Mouse (Mus musculus) spleen, embryonic (tissue): Measurements from ENCODE around the gene Zfp39.

Source experiments
- CTCF ChIA-PET: fragments of 350-600 bp; sonication (Branson Sonifier 250); formaldehyde crosslinking; loops from one replicate; lab custom pipeline; 2022; lab: Charles Lee

Zfp39 gene

GRCm38 (mm10) chr11:58927053-58927452 lies 23.0 kb upstream of the Zfp39 start:
- CTCF ChIA-PET: interaction anchor here (0.6 to 0.7 kb wide), 2 partner anchors 8 to 32 kb away, joined by 3 to 4 read pairs; no protein-coding TSS in a partner anchor

- CTCF ChIA-PET: interaction anchor here (0.6 to 0.7 kb wide), 2 partner anchors 7 to 33 kb away, joined by 3 to 4 read pairs; no protein-coding TSS in a partner anchor
Observed at GRCm38 (mm10) chr11:58926651-58927050, 22.6 kb upstream of the Zfp39 start.

GRCm38 (mm10) chr11:58922420-58922819 lies 18.4 kb upstream of the Zfp39 start:
- CTCF ChIA-PET: no interaction called here

- CTCF ChIA-PET: interaction anchor here (0.6 to 0.7 kb wide), 2 partner anchors 21 to 92 kb away, joined by 3 to 6 read pairs; no protein-coding TSS in a partner anchor
Observed at GRCm38 (mm10) chr11:58918759-58919158, 14.7 kb upstream of the Zfp39 start.

GRCm38 (mm10) chr11:58917745-58918366 lies 13.8 kb upstream of the Zfp39 start, which contains the start of gene Btnl10:
TSS of gene Btnl10 (plus strand) at chr11:58917908.
- CTCF ChIA-PET: no interaction called here

- CTCF ChIA-PET: no interaction called here
Observed at GRCm38 (mm10) chr11:58916879-58917744, 13.1 kb upstream of the Zfp39 start.

- CTCF ChIA-PET: interaction anchor here (0.6 to 0.7 kb wide), 2 partner anchors 46 to 66 kb away, joined by 3 read pairs; no protein-coding TSS in a partner anchor
Observed at GRCm38 (mm10) chr11:58914461-58915028, 10.5 kb upstream of the Zfp39 start.

GRCm38 (mm10) chr11:58913776-58914175 lies 9.8 kb upstream of the Zfp39 start:
- CTCF ChIA-PET: no interaction called here

- CTCF ChIA-PET: no interaction called here
Observed at GRCm38 (mm10) chr11:58904838-58905237, 813 bp upstream of the Zfp39 start.

GRCm38 (mm10) chr11:58904410-58904718 lies 339 bp upstream of the Zfp39 start:
- CTCF ChIA-PET: no interaction called here

- CTCF ChIA-PET: no interaction called here
Observed at GRCm38 (mm10) chr11:58901080-58901479, 2.9 kb downstream of the Zfp39 start.

- CTCF ChIA-PET: no interaction called here
Observed at GRCm38 (mm10) chr11:58897485-58897884, 6.5 kb downstream of the Zfp39 start.

GRCm38 (mm10) chr11:58894456-58894855 lies 9.6 kb downstream of the Zfp39 start:
- CTCF ChIA-PET: no interaction called here

GRCm38 (mm10) chr11:58890511-58890910 lies 13.5 kb downstream of the Zfp39 start:
- CTCF ChIA-PET: no interaction called here

GRCm38 (mm10) chr11:58883756-58884155 lies 20.3 kb downstream of the Zfp39 start:
- CTCF ChIA-PET: no interaction called here

GRCm38 (mm10) chr11:58870961-58871360 lies 33.1 kb downstream of the Zfp39 start:
- CTCF ChIA-PET: no interaction called here

GRCm38 (mm10) chr11:58867954-58868330 lies 36.1 kb downstream of the Zfp39 start:
- CTCF ChIA-PET: no interaction called here

GRCm38 (mm10) chr11:58867039-58867953 lies 36.7 kb downstream of the Zfp39 start, which contains the start of gene 2810021J22Rik:
TSS of gene 2810021J22Rik (plus strand) at chr11:58867216.
- CTCF ChIA-PET: interaction anchor here (0.6 kb wide), 1 partner anchor 22 kb away, joined by 3 read pairs; no protein-coding TSS in a partner anchor

- CTCF ChIA-PET: no interaction called here
Observed at GRCm38 (mm10) chr11:58860744-58861143, 43.3 kb downstream of the Zfp39 start.

GRCm38 (mm10) chr11:58849731-58850130 lies 54.3 kb downstream of the Zfp39 start:
- CTCF ChIA-PET: no interaction called here

- CTCF ChIA-PET: interaction anchor here (0.6 kb wide), 1 partner anchor 100 kb away, joined by 3 read pairs; no protein-coding TSS in a partner anchor
Observed at GRCm38 (mm10) chr11:58847636-58848035, 56.4 kb downstream of the Zfp39 start.
